Mouse (Mus musculus): ENCODE measurements around the gene Map2k4. TPM values are rescaled to one million over a fixed set of nuclear protein-coding genes. Genes with fewer than 3 reads are reported as not detected.

Gene Map2k4
- polyA plus RNA-seq, 1 experiment from 2014 or later, result 51.1 TPM

DNA sequence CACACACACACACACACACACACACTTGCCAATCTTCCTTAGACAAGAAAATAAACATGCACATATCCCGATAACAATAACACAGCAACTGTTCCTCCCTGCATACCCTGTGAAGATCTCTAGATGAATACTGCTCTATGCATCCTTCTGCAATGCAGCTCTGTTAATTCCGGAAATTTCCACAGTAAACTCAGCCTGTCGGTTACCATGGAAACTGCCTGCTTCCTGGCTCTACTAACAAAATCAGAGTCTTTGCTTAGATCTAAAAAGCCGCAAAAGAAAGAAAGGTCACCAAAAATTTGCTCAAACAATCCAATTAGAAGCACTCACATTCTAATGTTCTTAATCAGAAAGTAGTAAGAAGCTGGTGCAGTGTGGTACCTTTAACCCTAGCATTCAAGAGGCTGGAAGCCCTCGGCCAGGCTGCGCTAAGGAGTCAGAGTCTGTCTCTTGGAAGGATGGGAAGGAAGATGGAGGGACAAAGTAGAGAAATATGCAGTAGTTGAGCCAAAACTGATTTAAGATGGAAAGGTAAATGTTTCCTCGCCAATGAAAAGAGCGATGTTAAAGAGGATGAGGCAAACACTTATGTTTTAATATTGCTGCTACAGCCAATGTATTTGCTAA is 42.3 kb downstream of the Map2k4 start:
- CTCF ChIA-PET, result no interaction called here

DNA sequence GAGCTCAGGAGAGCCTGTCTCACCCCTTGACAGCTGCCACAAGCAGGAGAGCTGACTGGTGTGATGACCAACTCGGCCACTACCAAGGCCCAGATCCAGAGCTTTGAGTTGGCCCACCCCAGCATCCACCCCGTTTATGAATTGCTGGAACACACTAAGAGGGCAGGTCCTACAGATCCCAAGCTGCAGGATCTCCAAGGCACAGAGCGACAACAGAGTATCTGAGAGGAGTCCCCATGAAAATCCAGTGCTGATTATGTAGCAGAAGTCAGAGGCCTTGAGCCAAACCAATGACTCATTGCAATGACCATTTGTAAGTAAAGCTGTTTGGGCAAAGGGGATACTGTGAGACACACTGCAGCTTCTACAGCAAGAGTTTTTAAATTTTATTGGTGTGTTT is 44.2 kb downstream of the Map2k4 start:
- POLR2A ChIA-PET, result no interaction called here
- TF ChIP-seq CTCF (IDR thresholded peaks at IDR 0.05), result no peak
- CTCF ChIA-PET, result interaction anchor here (0.9 kb wide), 1 partner anchor 9 kb away, joined by 3 read pairs; no protein-coding TSS in a partner anchor
- H3K27me3 ChIP-seq, result no peaks in the 10 kb centered on the region
- no peak for DNase-seq (ENCODE audit: low read depth, low spot score)
- ATAC-seq, result no peak
- in situ Hi-C loops (cut with MboI; ENCODE audit: low pct_unique_long_range_greater_than_20kb), result no loop called here

More for the DNA sequence above, 42.3 kb downstream of the Map2k4 start:
- in situ Hi-C loops (cut with MboI; ENCODE audit: low pct_unique_long_range_greater_than_20kb), result no loop called here
- POLR2A ChIA-PET, result interaction anchor here (0.9 kb wide), 1 partner anchor 424 kb away, joined by 3 read pairs; no protein-coding TSS in a partner anchor
- DNase-seq (ENCODE audit: low read depth, low spot score) (no peak), ATAC-seq (no peak)
- no peaks in the 10 kb centered on the region for H3K27me3 ChIP-seq
- no peak for TF ChIP-seq CTCF (IDR thresholded peaks at IDR 0.05)

DNA sequence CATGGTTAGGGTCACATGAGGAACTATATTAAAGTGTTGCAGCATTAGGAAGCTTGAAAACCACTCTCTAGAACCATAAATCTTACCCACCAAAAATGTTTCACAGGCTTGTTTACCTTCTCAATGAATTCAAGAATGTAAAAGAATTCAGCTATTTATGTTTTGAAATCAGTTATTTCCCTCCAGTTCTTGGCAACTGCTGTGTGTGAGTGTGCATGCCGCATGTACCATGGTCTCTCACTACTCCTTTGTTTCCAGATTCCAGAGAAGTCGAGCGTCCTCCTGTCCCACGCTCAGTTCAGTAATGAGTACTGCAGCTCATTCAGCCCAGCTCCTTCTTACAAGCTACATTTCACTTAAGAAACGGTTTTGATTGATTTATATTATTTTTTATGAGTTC is 47.3 kb downstream of the Map2k4 start:
- TF ChIP-seq CTCF (IDR thresholded peaks at IDR 0.05), result no peak
- ChIA-PET POLR2A (no interaction called here), CTCF (interaction anchor here (0.9 kb wide), 1 partner anchor 9 kb away, joined by 3 read pairs; no protein-coding TSS in a partner anchor)
- in situ Hi-C loops (cut with MboI; ENCODE audit: low pct_unique_long_range_greater_than_20kb), result no loop called here
- ATAC-seq (no peak), DNase-seq (ENCODE audit: low read depth, low spot score) (no peak)
- H3K27me3 ChIP-seq, result no peaks in the 10 kb centered on the region

DNA sequence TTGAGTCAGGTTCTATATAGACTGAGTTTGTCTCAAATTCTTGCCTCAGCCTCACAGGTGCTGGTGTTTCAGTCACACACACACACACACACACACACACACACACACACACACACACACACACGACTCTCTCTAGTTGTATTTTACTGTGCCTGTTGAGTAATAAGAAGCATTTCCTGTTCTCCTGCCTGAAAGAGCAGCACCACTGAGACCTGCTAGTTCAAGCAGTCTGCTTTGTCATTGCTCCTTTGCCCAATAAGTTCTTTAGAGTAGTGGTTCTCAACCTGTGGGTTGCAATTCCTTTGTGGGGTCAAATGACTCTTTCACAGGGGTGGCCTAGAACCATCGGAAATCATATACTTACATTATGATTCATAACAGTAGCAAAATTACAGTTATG is 47.7 kb downstream of the Map2k4 start:
- CTCF ChIA-PET, result interaction anchor here (0.9 kb wide), 1 partner anchor 10 kb away, joined by 3 read pairs; no protein-coding TSS in a partner anchor
- in situ Hi-C loops (cut with MboI; ENCODE audit: low pct_unique_long_range_greater_than_20kb), result no loop called here
- POLR2A ChIA-PET, result no interaction called here
- no peaks in the 10 kb centered on the region for H3K27me3 ChIP-seq
- DNase-seq (ENCODE audit: low read depth, low spot score) (no peak), ATAC-seq (no peak)
- TF ChIP-seq CTCF (IDR thresholded peaks at IDR 0.05), result no peak

DNA sequence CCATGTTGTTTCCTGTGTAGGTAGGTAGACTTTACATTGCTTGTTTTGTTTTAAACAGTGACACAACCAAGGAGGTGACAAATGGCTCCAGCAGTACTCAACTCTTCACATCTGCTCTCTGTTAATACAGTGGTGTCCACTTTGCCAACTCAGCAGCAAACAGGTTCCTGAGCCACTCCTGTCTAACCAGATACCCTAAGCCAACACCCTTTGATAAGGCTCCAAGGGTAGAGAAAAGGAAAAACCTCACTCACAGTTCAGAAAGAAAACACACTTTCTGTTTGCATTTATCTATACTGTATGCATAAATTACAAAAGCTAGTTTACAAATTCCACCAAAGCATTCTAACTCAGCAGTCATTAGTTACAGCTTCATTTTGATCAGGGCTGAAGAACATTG is 48.2 kb downstream of the Map2k4 start:
- DNase-seq (ENCODE audit: low read depth, low spot score) (no peak), ATAC-seq (no peak)
- ChIA-PET POLR2A (no interaction called here), CTCF (no interaction called here)
- no peaks in the 10 kb centered on the region for H3K27me3 ChIP-seq
- no peak for TF ChIP-seq CTCF (IDR thresholded peaks at IDR 0.05)
- in situ Hi-C loops (cut with MboI; ENCODE audit: low pct_unique_long_range_greater_than_20kb), result no loop called here

DNA sequence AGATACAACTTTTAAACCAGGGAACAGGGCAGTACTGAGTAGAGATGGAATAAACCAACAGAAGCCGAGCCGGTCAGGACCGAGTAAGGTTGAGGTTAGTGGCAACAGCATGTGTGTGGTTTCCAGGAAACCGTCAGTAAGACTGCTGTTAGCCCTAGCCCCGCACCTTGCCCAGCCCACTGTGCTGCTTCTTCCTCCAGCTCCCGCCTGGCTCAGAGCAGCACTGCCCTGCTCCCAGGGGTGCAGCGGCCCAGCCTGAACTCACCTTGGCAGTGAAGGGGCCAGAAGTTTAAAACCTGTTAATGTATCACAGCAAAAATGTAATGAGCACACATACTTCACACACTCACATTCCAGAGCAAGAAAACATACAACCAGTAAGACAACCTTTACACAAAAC is 53.4 kb downstream of the Map2k4 start:
- POLR2A ChIA-PET, result no interaction called here
- ATAC-seq, result no peak
- no peaks in the 10 kb centered on the region for H3K27me3 ChIP-seq
- no peak for TF ChIP-seq CTCF (IDR thresholded peaks at IDR 0.05)
- DNase-seq (ENCODE audit: low read depth, low spot score), result no peak
- in situ Hi-C loops (cut with MboI; ENCODE audit: low pct_unique_long_range_greater_than_20kb), result no loop called here
- CTCF ChIA-PET, result interaction anchor here (1.1 to 1.6 kb wide), 2 partner anchors 9 to 12 kb away, joined by 3 to 5 read pairs; no protein-coding TSS in a partner anchor

DNA sequence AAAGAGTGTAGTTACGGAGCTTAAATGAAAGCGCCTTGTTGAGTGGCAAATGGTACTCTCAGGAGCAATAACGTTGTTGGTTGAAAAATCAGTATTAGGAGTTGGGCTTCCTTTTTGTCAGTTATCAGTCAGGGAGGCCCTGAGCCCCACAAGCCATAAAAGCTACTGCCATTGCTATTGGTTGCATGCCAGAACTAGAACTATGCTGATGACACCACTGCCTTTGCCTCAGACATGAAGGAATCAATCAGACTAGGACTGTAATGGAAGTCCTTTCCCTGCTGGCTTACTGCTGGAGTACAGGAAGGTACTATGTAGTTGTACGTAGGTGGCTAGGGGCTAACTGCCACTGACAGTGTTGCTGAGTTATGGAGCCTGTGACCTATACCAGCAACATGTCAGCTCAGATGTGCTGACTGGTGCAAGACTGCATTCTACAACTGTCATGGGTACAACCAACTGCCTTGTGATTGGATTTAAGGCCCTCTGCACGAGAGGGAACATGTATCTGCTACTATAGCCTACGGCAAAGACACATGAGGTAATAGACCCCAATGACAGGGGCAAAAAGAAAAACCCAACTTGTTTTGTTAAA is 58.4 kb downstream of the Map2k4 start:
- ChIA-PET POLR2A (no interaction called here), CTCF (no interaction called here)
- in situ Hi-C loops (cut with MboI; ENCODE audit: low pct_unique_long_range_greater_than_20kb), result no loop called here
- DNase-seq (ENCODE audit: low read depth, low spot score), result no peak
- TF ChIP-seq CTCF (IDR thresholded peaks at IDR 0.05), result no peak
- no peak for ATAC-seq
- H3K27me3 ChIP-seq, result no peaks in the 10 kb centered on the region

DNA sequence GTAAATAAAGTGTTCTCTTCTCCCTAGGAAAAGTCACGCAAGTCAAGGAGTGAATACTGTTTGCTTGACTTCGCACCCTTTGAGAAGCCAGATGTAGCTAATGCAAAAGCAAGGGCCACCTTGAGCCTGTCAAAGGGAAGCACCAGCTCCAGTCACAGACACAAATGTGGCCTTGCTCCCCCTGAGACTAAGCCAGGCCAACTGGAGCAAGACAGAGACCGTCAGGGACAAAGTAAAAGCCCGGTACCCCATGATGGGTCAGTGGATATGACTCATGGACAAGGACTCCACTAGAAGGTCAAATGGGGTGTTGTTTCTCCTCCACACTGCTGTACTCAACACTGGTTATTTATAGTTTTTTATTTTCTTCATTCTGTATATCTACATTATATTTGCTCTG is 59.2 kb downstream of the Map2k4 start:
- H3K27me3 ChIP-seq, result no peaks in the 10 kb centered on the region
- in situ Hi-C loops (cut with MboI; ENCODE audit: low pct_unique_long_range_greater_than_20kb), result no loop called here
- ATAC-seq (no peak), DNase-seq (ENCODE audit: low read depth, low spot score) (no peak)
- TF ChIP-seq CTCF (IDR thresholded peaks at IDR 0.05), result no peak
- ChIA-PET POLR2A (no interaction called here), CTCF (no interaction called here)

DNA sequence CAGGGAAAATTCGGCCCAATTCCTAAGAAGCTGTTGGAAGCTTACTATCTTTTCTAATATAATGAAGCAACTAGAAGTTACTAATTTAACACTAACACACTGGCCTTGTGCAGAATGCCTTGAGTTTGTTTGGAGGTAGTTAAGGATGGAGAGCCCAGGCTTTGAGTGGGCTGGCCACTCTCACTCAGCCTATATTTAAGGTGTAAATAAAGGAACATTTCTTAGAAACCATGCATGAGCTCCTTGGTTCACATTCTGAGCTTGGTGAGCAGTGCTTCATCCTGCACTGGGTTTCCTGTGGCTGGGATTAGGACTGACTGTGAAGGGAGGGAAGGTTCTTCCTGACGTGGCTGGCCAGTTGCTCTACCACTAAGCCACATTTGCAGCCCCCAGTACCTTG is 64.4 kb downstream of the Map2k4 start:
- no peak for TF ChIP-seq CTCF (IDR thresholded peaks at IDR 0.05)
- CTCF ChIA-PET, result interaction anchor here (1.4 kb wide), 1 partner anchor 12 kb away, joined by 7 read pairs; no protein-coding TSS in a partner anchor
- H3K27me3 ChIP-seq, result no peaks in the 10 kb centered on the region
- POLR2A ChIA-PET, result no interaction called here
- DNase-seq (ENCODE audit: low read depth, low spot score), result no peak
- no peak for ATAC-seq
- in situ Hi-C loops (cut with MboI; ENCODE audit: low pct_unique_long_range_greater_than_20kb), result no loop called here

DNA sequence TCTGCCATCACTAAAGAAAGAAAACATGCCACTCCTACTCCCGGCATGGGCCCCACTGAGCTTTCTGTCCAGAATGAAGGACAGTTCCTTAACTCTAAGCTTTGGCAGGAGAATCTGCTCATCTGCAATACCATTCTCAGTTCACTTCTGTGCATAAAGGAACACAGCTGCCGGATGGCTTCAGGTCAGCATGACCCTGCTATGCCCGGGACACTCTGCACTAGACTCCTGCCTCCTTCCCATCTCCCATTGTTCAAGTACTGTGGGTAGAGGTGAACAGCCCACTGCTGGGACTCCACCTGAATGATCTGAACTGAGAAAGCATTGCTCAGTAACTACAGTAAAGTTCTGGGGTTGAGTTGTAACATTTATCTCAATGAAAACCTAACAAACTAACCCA is 66.5 kb downstream of the Map2k4 start:
- no peaks in the 10 kb centered on the region for H3K27me3 ChIP-seq
- ChIA-PET POLR2A (no interaction called here), CTCF (interaction anchor here (1.0 kb wide), 1 partner anchor 20 kb away, joined by 3 read pairs; no protein-coding TSS in a partner anchor)
- ATAC-seq (no peak), DNase-seq (ENCODE audit: low read depth, low spot score) (no peak)
- TF ChIP-seq CTCF (IDR thresholded peaks at IDR 0.05), result no peak
- in situ Hi-C loops (cut with MboI; ENCODE audit: low pct_unique_long_range_greater_than_20kb), result no loop called here

DNA sequence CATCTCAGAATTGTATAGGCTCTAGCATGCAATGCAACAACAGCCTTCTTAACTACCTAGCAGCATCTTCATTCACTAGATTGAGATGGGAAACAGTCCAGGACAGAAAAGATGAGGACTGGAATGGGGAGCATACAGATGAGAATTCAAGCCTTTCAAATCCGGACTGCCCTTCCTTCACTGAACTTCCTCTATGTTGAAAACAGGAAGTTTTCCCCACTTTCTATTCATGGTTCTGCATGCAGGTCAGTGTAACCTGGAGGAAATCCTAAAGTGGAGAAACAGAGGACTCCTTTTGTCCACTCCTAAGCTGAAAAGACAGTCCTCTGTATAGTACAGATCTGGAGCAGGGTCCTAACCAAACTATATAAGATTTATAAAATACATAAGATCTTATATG is 68.1 kb downstream of the Map2k4 start:
- no peaks in the 10 kb centered on the region for H3K27me3 ChIP-seq
- POLR2A ChIA-PET, result no interaction called here
- CTCF ChIA-PET, result no interaction called here
- ATAC-seq (no peak), DNase-seq (ENCODE audit: low read depth, low spot score) (no peak)
- no peak for TF ChIP-seq CTCF (IDR thresholded peaks at IDR 0.05)
- in situ Hi-C loops (cut with MboI; ENCODE audit: low pct_unique_long_range_greater_than_20kb), result no loop called here

All from Patski (cell line).